Mouse (Mus musculus): ENCODE results near the gene 9330161L09Rik. TPM values are rescaled to one million over a fixed set of nuclear protein-coding genes. Genes with fewer than 3 reads are reported as not detected.
"Not testable (repeated sequence)": the region's sequence is repeated elsewhere in the genome, so short reads cannot be mapped to it uniquely, and the experiment has no call there.

Gene 9330161L09Rik
- polyA plus RNA-seq (2012; ENCODE audit: insufficient read depth, insufficient read length, missing spikeins), result 1.9 TPM in 1 of 2 replicates, not detected in the other

GRCm38 (mm10) chr12:103407720-103408119 is at the start of gene 9330161L09Rik:
Gene 9330161L09Rik, minus strand, starts transcription at chr12:103407820.
- TF ChIP-seq CTCF (IDR thresholded peaks at IDR 0.05; ENCODE audit: low read depth, low read length) (no peak), POLR2A (IDR thresholded peaks at IDR 0.05; ENCODE audit: borderline replicate concordance, low read depth, low read length) (no peak)
- Histone ChIP-seq H3K4me1 (ENCODE audit: control insufficient read depth, insufficient read depth, low read length) (no peaks in the 10 kb centered on the region), H3K27ac (ENCODE audit: insufficient read depth, low read depth, low read length) (no peak within 1 kb of the TSS), H3K4me3 (ENCODE audit: insufficient read depth, low read length) (no peak within 1 kb of the TSS)

DNA sequence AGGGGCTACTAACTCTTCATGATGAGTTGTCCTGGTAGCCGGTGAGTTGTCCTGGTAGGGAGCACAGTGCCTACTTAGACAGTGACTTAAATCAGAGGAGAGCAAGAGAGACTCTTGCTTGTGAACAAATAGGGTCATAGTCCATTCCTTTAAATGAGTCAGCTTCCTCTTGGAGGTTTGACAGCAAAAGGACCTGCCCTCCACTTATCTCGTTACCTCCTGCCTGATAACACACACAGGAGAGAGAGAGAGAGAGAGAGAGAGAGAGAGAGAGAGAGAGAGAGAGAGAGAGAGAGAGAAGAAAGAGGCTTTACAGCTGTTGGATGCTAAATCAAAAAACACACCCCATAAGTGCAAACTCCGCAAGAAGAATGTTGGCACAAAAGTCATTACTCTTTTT is 49.5 kb upstream of the 9330161L09Rik start, which contains the start of gene Ifi27l2b:
Gene Ifi27l2b (minus strand): TSS at position 84 of the 400 bp plus-strand sequence.
- Histone ChIP-seq H3K27ac (ENCODE audit: insufficient read depth, low read depth, low read length) (no peak within 1 kb of the TSS), H3K4me1 (ENCODE audit: control insufficient read depth, insufficient read depth, low read length) (no peaks in the 10 kb centered on the region), H3K4me3 (ENCODE audit: insufficient read depth, low read length) (no peak within 1 kb of the TSS)
- TF ChIP-seq CTCF (IDR thresholded peaks at IDR 0.05; ENCODE audit: low read depth, low read length) (no peak), POLR2A (IDR thresholded peaks at IDR 0.05; ENCODE audit: borderline replicate concordance, low read depth, low read length) (no peak)

DNA sequence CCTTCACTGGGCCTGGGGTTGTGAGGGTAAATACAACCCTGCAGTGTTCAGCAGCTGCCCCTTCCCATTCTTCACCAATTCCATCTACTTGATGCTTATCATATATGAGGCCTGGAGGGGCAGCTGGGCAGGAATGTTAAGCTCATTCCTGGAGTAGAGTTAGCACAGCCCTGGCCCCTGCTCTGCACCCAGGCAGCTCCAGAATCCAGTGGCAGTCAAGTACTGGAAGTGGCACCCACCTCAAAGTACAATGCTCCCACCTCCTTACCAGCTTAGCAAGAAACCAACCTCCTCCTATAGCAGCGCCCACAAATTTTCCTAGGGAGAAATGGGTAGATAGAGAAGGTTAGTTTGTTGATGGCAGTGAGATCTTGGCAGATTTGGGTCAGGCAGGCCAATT is 49.1 kb upstream of the 9330161L09Rik start:
- not testable (repeated sequence) for H3K4me3 ChIP-seq (ENCODE audit: insufficient read depth, low read length); H3K4me1 ChIP-seq (ENCODE audit: control insufficient read depth, insufficient read depth, low read length); H3K27ac ChIP-seq (ENCODE audit: insufficient read depth, low read depth, low read length)

DNA sequence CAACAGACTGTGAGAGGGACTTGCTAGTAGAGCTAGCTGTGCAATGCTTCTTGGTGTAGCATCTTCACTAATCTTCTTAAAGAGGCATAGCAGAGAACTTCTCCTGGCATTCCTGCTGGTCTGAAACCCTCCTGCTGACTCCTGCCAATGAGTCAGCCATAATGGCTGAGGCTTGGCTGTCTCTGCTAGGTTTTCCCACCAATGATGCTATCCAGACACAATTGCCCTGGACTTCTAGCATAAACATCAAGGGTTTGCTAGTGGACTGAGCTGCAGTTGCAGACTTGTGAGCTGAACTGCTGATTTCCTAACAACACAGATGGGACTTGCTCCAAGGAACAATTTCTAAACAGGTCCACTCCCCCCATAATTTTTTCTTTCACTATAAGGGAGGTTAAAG is 45.7 kb upstream of the 9330161L09Rik start:
- no peak overlapping the region for H3K27ac ChIP-seq (ENCODE audit: insufficient read depth, low read depth, low read length)
- TF ChIP-seq POLR2A (IDR thresholded peaks at IDR 0.05; ENCODE audit: borderline replicate concordance, low read depth, low read length) (no peak), CTCF (IDR thresholded peaks at IDR 0.05; ENCODE audit: low read depth, low read length) (no peak)
- H3K4me1 ChIP-seq (ENCODE audit: control insufficient read depth, insufficient read depth, low read length), result no peaks in the 10 kb centered on the region
- no peak overlapping the region for H3K4me3 ChIP-seq (ENCODE audit: insufficient read depth, low read length)

DNA sequence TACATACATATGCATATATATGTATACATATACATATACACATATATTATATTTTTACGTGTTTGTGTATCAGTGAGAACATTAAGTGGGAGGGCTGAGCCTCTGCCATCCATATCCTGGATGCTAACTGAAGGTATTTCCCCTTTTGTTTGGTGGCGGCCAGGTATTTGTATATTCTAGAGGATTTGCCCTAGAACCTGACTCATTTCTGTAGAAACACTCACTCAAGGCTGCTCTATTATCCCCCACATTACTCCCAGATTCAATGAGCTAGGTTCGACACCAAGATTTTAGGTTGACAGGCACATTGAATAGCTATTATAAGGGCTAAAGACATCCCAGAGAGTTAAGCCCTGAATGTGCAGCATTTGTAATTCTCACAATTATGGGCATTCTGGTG is 37.4 kb upstream of the 9330161L09Rik start:
- TF ChIP-seq CTCF (IDR thresholded peaks at IDR 0.05; ENCODE audit: low read depth, low read length), result no peak
- TF ChIP-seq POLR2A (IDR thresholded peaks at IDR 0.05; ENCODE audit: borderline replicate concordance, low read depth, low read length), result no peak
- H3K27ac ChIP-seq (ENCODE audit: insufficient read depth, low read depth, low read length), result no peak overlapping the region
- peaks cover 9% of the 10 kb centered on the region for H3K4me1 ChIP-seq (ENCODE audit: control insufficient read depth, insufficient read depth, low read length)
- no peak overlapping the region for H3K4me3 ChIP-seq (ENCODE audit: insufficient read depth, low read length)

DNA sequence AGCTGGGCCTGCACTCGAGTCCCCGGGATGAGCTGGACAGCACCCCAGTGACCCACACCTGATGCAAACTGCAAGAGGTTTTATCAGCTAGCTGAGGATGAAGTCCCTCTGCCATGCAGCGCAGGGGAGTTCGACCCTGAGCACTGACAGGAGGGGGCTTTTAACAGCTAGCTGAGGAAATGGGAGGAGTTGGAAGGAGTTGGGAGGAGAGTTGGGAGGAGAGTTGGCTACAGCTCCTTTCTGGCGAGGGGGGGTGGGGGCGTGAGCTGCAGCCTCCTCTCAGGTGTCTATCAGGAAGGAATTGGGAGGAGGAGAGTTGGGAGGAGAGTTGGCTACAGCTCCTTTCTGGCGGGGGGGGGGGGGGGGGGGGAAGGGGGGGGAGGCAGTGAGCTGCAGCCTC is 36.6 kb upstream of the 9330161L09Rik start:
- H3K4me3 ChIP-seq (ENCODE audit: insufficient read depth, low read length); H3K4me1 ChIP-seq (ENCODE audit: control insufficient read depth, insufficient read depth, low read length); H3K27ac ChIP-seq (ENCODE audit: insufficient read depth, low read depth, low read length): not testable (repeated sequence)

GRCm38 (mm10) chr12:103443524-103443923 is 35.9 kb upstream of the 9330161L09Rik start, which contains the start of gene Ifi27l2a:
Gene Ifi27l2a, minus strand, starts transcription at chr12:103443680.
- Histone ChIP-seq H3K27ac (ENCODE audit: insufficient read depth, low read depth, low read length) (no peak within 1 kb of the TSS), H3K4me3 (ENCODE audit: insufficient read depth, low read length) (peak within 1 kb of the TSS; percentile 25), H3K4me1 (ENCODE audit: control insufficient read depth, insufficient read depth, low read length) (peaks cover 9% of the 10 kb centered on the region)
- TF ChIP-seq POLR2A (IDR thresholded peaks at IDR 0.05; ENCODE audit: borderline replicate concordance, low read depth, low read length), result no peak
- no peak for TF ChIP-seq CTCF (IDR thresholded peaks at IDR 0.05; ENCODE audit: low read depth, low read length)

GRCm38 (mm10) chr12:103437601-103438000 is 30.0 kb upstream of the 9330161L09Rik start:
- Histone ChIP-seq H3K4me1 (ENCODE audit: control insufficient read depth, insufficient read depth, low read length) (peaks cover 21% of the 10 kb centered on the region), H3K4me3 (ENCODE audit: insufficient read depth, low read length) (no peak overlapping the region), H3K27ac (ENCODE audit: insufficient read depth, low read depth, low read length) (0 out of 2 replicates have a peak overlapping the region, but pooled peaks have one; percentile 32)
- TF ChIP-seq POLR2A (IDR thresholded peaks at IDR 0.05; ENCODE audit: borderline replicate concordance, low read depth, low read length) (no peak), CTCF (IDR thresholded peaks at IDR 0.05; ENCODE audit: low read depth, low read length) (no peak)

- Histone ChIP-seq H3K4me1 (ENCODE audit: control insufficient read depth, insufficient read depth, low read length) (peaks cover 21% of the 10 kb centered on the region), H3K4me3 (ENCODE audit: insufficient read depth, low read length) (peak overlapping the region; percentile 62), H3K27ac (ENCODE audit: insufficient read depth, low read depth, low read length) (peak overlapping the region; percentile 85)
These were observed 27.2 kb upstream of the 9330161L09Rik start for GRCm38 (mm10) chr12:103434861-103435260.

DNA sequence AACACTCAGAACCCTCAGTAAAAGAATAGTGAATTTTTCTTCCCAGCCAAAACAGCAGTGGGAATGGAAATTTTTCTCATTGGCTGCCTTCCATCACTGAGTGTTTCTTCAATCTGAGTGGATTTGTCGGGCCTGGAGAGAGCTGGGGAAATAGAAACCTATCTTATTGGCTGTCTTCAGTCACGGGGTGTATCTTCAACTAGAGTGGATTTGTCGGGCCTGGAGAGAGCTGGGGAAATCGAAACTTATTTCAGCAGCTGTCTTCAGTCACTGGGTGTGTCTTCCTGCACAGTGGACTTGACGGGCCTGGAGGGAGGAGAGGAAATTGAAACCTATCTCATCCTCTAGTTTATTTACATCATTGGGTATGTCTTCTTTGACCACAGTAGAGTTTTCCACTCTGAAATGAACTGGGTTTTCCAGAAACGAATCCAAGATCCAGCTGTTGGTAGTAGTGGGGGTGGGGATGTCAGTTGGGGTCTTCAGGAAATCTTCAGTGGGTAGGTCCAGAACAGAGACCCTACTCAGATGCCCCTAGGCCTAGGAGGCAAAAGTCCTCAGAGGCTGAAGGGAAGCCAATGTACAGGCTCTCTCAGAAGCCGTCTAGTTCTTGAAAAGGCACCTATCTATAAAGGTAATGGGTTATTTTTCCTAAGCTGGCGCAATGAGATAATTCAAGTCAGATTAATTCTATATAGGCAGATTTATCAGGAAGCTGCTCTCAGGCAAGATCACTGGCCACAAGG is 26.5 kb upstream of the 9330161L09Rik start, which contains the start of gene Ifi27:
Gene Ifi27 (plus strand): TSS at position 226 of the 746 bp plus-strand sequence.
- TF ChIP-seq CTCF (IDR thresholded peaks at IDR 0.05; ENCODE audit: low read depth, low read length), result no peak
- no peak for TF ChIP-seq POLR2A (IDR thresholded peaks at IDR 0.05; ENCODE audit: borderline replicate concordance, low read depth, low read length)
- peaks cover 21% of the 10 kb centered on the region for H3K4me1 ChIP-seq (ENCODE audit: control insufficient read depth, insufficient read depth, low read length)
- peak within 1 kb of the TSS; percentile 62 for H3K4me3 ChIP-seq (ENCODE audit: insufficient read depth, low read length)
- peak within 1 kb of the TSS; percentile 85 for H3K27ac ChIP-seq (ENCODE audit: insufficient read depth, low read depth, low read length)

More at GRCm38 (mm10) chr12:103434861-103435260, 27.2 kb upstream of the 9330161L09Rik start:
- TF ChIP-seq CTCF (IDR thresholded peaks at IDR 0.05; ENCODE audit: low read depth, low read length) (no peak), POLR2A (IDR thresholded peaks at IDR 0.05; ENCODE audit: borderline replicate concordance, low read depth, low read length) (no peak)

Data from bone marrow macrophage, adult 2 months (primary cell).